Mouse (Mus musculus): ENCODE measurements at regions not wholly inside any gene's neighbourhood (a gene's known extent, or its start where the extent isn't known, plus 50 kb on each side); places are given as distances from the start of the nearest gene placed in this dataset.

DNA sequence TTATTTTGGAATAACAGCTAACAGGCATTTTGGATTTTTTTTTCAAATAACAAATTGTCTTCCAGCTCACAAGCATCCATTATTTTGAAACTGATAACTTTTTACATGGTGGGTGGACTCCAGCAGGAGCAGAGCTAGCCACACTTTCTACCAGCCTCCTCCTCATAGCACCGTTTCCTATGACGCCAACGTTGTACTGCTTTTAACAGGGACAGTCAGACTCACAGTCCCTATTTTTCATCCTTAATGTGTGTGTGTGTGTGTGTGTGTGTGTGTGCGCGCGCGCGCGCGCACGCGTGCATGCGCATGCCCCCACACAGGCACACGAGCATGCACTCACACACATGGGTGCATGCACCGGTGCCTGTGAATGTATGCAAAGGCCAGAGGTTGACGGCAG, 70.5 kb upstream of the S1pr3 start:
- H3K27me3 ChIP-seq (ENCODE audit: control insufficient read depth, insufficient read depth, low read length) = no peaks in the 10 kb centered on the region
- no peaks in the 10 kb centered on the region for H3K4me1 ChIP-seq (ENCODE audit: control insufficient read depth, insufficient read depth, low read length)
- no peaks in the 10 kb centered on the region for H3K36me3 ChIP-seq (ENCODE audit: control insufficient read depth, insufficient read depth, low read length)
- no peak overlapping the region for H3K9ac ChIP-seq (ENCODE audit: low read length)
- DNase-seq (ENCODE audit: low spot score) (no peak), ATAC-seq (ENCODE audit: insufficient read depth, low FRiP score, low TSS enrichment) (no peak)
- no peaks in the 10 kb centered on the region for H3K9me3 ChIP-seq (ENCODE audit: control insufficient read depth, low read length)
- no peak overlapping the region for H3K27ac ChIP-seq (ENCODE audit: low read depth, low read length)
- no peak overlapping the region for H3K4me3 ChIP-seq (ENCODE audit: low read depth, low read length)
- WGBS = 96% methylated on average over 16 of the region's 16 CpGs
- no peak overlapping the region for H3K4me2 ChIP-seq (ENCODE audit: low read depth)

DNA sequence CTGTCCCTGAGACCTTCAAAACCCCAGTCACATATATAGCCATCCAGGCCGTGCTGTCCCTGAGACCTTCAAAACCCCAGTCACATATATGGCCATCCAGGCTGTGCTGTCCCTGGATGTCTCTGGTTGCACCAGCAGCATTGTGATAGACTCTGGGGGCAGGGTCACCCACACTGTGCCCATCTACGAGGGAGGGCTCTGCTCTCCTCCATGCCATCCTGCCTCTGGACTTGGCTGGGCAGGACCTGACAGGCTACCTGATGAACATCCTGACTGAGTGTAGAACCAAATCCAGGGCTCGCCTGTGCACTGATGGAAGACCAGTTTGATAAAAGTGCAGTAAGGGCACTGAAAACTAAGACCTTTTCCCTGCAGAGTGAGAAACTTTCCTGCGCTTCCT, 63.1 kb upstream of the S1pr3 start:
- WGBS = 88% methylated on average over 4 of the region's 4 CpGs

DNA sequence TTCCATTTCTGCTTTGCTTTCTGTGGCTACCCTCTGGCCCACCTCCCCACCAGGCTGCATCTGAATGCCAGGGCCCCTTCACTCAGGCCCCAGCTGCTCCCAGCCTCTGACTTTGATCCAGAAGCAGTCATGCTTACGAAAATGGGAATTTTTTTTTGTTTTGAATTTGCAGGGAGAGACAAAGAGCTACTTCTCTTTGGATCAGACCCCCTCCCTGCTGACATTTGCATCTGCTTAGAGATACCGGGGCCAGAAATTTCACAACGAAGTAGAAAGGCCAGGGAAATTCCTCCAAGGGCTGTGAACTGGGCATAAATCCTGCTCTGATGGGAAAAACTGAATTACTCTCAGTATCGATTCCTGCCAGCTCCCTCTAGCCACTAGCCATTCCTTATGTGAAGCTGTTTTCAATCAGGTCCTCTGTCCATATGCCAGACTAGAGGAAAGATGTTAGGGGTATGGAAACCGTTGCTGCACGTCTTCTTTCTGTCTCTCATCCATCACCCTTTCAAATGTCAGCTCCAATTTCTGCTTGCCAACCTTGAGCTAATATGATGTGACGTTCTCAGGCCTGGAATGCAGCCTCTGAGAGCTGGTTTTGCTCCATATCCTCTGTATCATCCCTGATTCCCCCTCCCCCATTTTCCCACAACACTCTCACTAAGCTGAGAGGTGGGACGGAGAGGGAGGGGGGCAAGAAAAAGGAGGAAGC, 62.4 kb upstream of the S1pr3 start:
- peaks cover 4% of the 10 kb centered on the region; the same call in 1 of the 2 replicates for H3K4me1 ChIP-seq (ENCODE audit: control insufficient read depth, insufficient read depth, low read length)
- H3K27me3 ChIP-seq (ENCODE audit: control insufficient read depth, insufficient read depth, low read length) = no peaks in the 10 kb centered on the region
- H3K9ac ChIP-seq (ENCODE audit: low read length) = no peak overlapping the region; the same call in 1 of the 2 replicates
- H3K36me3 ChIP-seq (ENCODE audit: control insufficient read depth, insufficient read depth, low read length) = no peaks in the 10 kb centered on the region
- H3K9me3 ChIP-seq (ENCODE audit: control insufficient read depth, low read length) = no peaks in the 10 kb centered on the region
- DNase-seq (ENCODE audit: low spot score) = peak; percentile 49
- no peak overlapping the region for H3K4me2 ChIP-seq (ENCODE audit: low read depth)
- 20% methylated on average over 8 of the region's 8 CpGs for WGBS
- no peak overlapping the region for H3K4me3 ChIP-seq (ENCODE audit: low read depth, low read length)
- ATAC-seq (ENCODE audit: insufficient read depth, low FRiP score, low TSS enrichment) = peak; percentile 82
- no peak overlapping the region; the same call in 1 of the 2 replicates for H3K27ac ChIP-seq (ENCODE audit: low read depth, low read length)

More for the DNA sequence above, 63.1 kb upstream of the S1pr3 start:
- Histone ChIP-seq H3K27ac (ENCODE audit: low read depth, low read length) (0 out of 2 replicates have a peak overlapping the region, but pooled peaks have one; percentile 14), H3K27me3 (ENCODE audit: control insufficient read depth, insufficient read depth, low read length) (no peaks in the 10 kb centered on the region), H3K36me3 (ENCODE audit: control insufficient read depth, insufficient read depth, low read length) (no peaks in the 10 kb centered on the region), H3K4me1 (ENCODE audit: control insufficient read depth, insufficient read depth, low read length) (peaks cover 4% of the 10 kb centered on the region; the same call in 1 of the 2 replicates), H3K4me2 (ENCODE audit: low read depth) (no peak overlapping the region), H3K9me3 (ENCODE audit: control insufficient read depth, low read length) (no peaks in the 10 kb centered on the region), H3K9ac (ENCODE audit: low read length) (no peak overlapping the region), H3K4me3 (ENCODE audit: low read depth, low read length) (no peak overlapping the region)
- DNase-seq (ENCODE audit: low spot score) (no peak), ATAC-seq (ENCODE audit: insufficient read depth, low FRiP score, low TSS enrichment) (peak; percentile 41)

DNA sequence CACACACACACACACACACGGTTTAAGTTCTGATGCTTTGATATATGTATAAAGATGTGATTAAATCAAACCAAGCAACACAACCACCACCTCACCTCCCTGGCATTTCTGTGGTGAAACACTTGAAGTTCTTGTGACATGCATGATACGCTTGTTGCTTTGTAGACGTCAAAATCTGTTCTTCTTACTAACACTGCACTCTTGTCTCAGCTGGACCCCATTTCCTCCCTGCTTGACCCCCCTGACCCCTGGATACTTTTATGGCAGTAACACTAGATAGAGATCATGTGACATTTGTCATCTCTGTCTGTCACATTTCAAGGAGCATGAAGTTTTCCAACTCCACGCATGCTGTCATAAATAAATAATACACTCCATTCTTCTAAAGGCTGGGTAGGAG, 59.7 kb upstream of the S1pr3 start:
- Histone ChIP-seq H3K27me3 (ENCODE audit: control insufficient read depth, insufficient read depth, low read length) (no peaks in the 10 kb centered on the region), H3K36me3 (ENCODE audit: control insufficient read depth, insufficient read depth, low read length) (no peaks in the 10 kb centered on the region), H3K9ac (ENCODE audit: low read length) (no peak overlapping the region), H3K9me3 (ENCODE audit: control insufficient read depth, low read length) (no peaks in the 10 kb centered on the region), H3K4me2 (ENCODE audit: low read depth) (no peak overlapping the region), H3K4me1 (ENCODE audit: control insufficient read depth, insufficient read depth, low read length) (peaks cover 4% of the 10 kb centered on the region; the same call in 1 of the 2 replicates), H3K4me3 (ENCODE audit: low read depth, low read length) (no peak overlapping the region), H3K27ac (ENCODE audit: low read depth, low read length) (no peak overlapping the region)
- 54% methylated on average over 4 of the region's 4 CpGs for WGBS
- DNase-seq (ENCODE audit: low spot score) (no peak), ATAC-seq (ENCODE audit: insufficient read depth, low FRiP score, low TSS enrichment) (no peak)

DNA sequence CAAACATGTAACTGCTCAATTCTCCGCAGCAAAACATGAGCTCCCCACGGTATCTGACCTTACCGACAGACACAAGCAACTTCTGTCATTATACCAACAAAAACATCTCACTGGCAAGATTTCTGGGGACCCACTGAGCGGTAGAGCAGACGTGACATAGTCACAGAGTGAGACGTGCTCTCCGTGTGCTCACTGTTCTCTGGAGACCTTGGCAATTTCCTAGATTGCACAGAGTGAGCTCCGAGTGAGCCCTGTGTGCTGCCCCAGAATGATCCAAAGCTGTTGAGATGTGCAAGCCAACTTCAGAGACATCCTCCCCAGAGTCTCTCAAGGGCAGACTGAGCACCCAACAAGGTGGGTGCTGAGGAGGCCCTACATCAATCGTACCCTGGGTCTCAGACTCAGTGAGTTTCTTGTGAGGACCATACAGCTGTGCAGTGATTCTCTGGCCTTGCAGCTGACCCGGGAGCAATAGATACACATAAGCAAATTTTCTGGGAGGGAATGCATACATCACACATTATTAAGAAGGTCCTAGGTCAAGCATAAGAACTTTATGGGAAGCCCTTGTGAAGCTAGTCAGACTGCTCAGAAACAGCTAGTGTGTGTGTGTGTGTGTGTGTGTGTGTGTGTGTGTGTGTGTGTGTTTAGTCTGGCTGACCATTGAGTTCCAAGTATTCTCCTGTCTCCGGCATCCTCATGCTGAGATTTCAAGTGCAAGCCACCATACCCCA, 58.5 kb upstream of the S1pr3 start:
- Histone ChIP-seq H3K9me3 (ENCODE audit: control insufficient read depth, low read length) (no peaks in the 10 kb centered on the region), H3K36me3 (ENCODE audit: control insufficient read depth, insufficient read depth, low read length) (no peaks in the 10 kb centered on the region), H3K4me3 (ENCODE audit: low read depth, low read length) (no peak overlapping the region), H3K27me3 (ENCODE audit: control insufficient read depth, insufficient read depth, low read length) (no peaks in the 10 kb centered on the region), H3K4me1 (ENCODE audit: control insufficient read depth, insufficient read depth, low read length) (peaks cover 4% of the 10 kb centered on the region; the same call in 1 of the 2 replicates), H3K9ac (ENCODE audit: low read length) (no peak overlapping the region), H3K4me2 (ENCODE audit: low read depth) (no peak overlapping the region), H3K27ac (ENCODE audit: low read depth, low read length) (no peak overlapping the region)
- ATAC-seq (ENCODE audit: insufficient read depth, low FRiP score, low TSS enrichment) = no peak
- WGBS = 78% methylated on average over 11 of the region's 11 CpGs
- DNase-seq (ENCODE audit: low spot score) = no peak

DNA sequence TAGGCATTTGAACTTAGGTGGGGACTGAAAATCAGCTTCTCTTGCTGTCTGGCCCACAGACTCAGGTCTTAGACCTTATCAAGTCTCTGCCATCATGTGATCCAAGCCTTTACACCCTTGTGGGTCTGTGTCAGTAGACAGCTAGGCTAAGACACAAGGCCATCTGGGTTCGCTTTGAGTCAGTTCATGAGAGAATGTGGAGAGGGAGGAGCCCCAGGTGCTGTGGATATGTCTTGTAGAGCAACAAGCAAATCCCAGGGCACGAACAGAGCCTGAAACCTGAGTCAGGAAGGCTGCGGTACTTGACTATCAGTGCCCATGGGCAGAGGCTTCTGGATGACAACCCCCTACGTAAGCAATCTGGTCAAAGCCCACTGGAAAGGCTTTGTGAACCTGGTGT, 55.6 kb upstream of the S1pr3 start:
- H3K9ac ChIP-seq (ENCODE audit: low read length) = no peak overlapping the region
- H3K9me3 ChIP-seq (ENCODE audit: control insufficient read depth, low read length) = no peaks in the 10 kb centered on the region
- WGBS = 87% methylated on average over 4 of the region's 4 CpGs
- DNase-seq (ENCODE audit: low spot score) (no peak), ATAC-seq (ENCODE audit: insufficient read depth, low FRiP score, low TSS enrichment) (no peak)
- H3K36me3 ChIP-seq (ENCODE audit: control insufficient read depth, insufficient read depth, low read length) = no peaks in the 10 kb centered on the region
- H3K4me1 ChIP-seq (ENCODE audit: control insufficient read depth, insufficient read depth, low read length) = no peaks in the 10 kb centered on the region
- H3K27ac ChIP-seq (ENCODE audit: low read depth, low read length) = no peak overlapping the region
- no peaks in the 10 kb centered on the region for H3K27me3 ChIP-seq (ENCODE audit: control insufficient read depth, insufficient read depth, low read length)
- no peak overlapping the region for H3K4me3 ChIP-seq (ENCODE audit: low read depth, low read length)
- no peak overlapping the region for H3K4me2 ChIP-seq (ENCODE audit: low read depth)

DNA sequence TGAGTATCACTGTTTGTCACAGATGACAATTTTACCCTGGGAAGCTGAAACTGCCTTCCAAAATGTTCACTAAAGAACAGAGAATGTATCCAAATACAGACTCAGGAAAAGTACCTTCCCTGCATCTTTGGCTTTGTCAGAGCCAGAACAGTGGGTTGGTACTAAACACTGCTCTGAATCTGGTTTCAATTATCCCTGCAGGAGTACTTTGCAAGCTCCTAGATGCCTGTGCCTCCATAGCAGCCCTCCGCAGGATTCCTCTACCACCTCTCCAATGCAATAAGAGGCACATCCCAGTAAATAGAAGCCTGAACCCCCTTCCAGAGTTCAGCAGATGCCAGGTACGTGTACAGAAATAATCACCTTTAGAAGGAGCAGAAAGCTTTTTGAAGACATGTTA, 52.9 kb upstream of the S1pr3 start:
- 50% methylated on average over 2 of the region's 2 CpGs for WGBS
- no peaks in the 10 kb centered on the region for H3K9me3 ChIP-seq (ENCODE audit: control insufficient read depth, low read length)
- no peak overlapping the region for H3K4me3 ChIP-seq (ENCODE audit: low read depth, low read length)
- no peaks in the 10 kb centered on the region for H3K27me3 ChIP-seq (ENCODE audit: control insufficient read depth, insufficient read depth, low read length)
- H3K9ac ChIP-seq (ENCODE audit: low read length) = no peak overlapping the region
- ATAC-seq (ENCODE audit: insufficient read depth, low FRiP score, low TSS enrichment) (no peak), DNase-seq (ENCODE audit: low spot score) (peak; percentile 14)
- H3K4me1 ChIP-seq (ENCODE audit: control insufficient read depth, insufficient read depth, low read length) = no peaks in the 10 kb centered on the region
- H3K27ac ChIP-seq (ENCODE audit: low read depth, low read length) = no peak overlapping the region
- no peaks in the 10 kb centered on the region for H3K36me3 ChIP-seq (ENCODE audit: control insufficient read depth, insufficient read depth, low read length)
- no peak overlapping the region for H3K4me2 ChIP-seq (ENCODE audit: low read depth)
